Mouse (Mus musculus): ENCODE results near the gene Yipf2.
A peak's percentile ranks its signal among the peaks of the same experiment; 100 is the strongest.
"Not testable (repeated sequence)": the region's sequence is repeated elsewhere in the genome, so short reads cannot be mapped to it uniquely, and the experiment has no call there.

The Yipf2 gene

DNA sequence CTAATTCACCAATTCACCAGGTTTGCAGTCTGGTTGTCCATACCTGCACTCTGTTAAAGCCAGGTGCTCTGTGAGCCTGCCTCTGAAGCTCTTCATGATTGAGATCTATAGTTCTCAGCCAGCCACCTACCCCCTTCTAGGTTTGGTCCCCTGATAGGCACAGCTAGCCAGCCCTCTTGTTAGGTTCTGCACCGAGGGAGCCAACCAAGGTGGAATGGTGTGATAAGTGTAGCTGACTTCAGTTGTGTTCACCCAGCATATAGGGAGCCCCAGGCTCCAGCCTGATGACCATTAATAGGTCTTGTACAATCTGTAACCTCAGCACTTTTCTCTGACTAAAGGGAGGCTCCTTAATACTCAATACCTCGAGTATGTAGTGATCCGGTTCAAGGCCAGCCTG lies 7.6 kb upstream of the Yipf2 start:
- no peak for DNase-seq (ENCODE audit: extremely low spot score, low spot score)

DNA sequence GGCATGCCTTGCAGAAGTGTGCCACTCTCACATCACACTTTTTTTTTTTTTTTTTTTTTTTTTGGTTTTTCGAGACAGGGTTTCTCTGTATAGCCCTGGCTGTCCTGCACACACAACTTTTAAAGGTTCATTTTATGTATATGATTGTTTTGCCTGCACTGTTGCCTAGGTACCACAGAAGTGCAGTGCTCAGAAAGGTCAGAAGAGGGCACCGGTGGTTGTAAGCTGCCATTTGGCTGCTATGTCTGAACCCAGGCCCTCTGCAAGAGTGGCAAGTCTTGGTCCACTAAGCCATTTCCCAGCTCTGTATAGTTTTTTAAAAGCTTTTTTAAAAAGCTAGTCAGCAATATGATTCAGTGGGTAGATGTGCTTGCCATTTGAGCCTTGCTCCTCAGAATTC lies 5.6 kb upstream of the Yipf2 start:
- no peak for DNase-seq (ENCODE audit: extremely low spot score, low spot score)

DNA sequence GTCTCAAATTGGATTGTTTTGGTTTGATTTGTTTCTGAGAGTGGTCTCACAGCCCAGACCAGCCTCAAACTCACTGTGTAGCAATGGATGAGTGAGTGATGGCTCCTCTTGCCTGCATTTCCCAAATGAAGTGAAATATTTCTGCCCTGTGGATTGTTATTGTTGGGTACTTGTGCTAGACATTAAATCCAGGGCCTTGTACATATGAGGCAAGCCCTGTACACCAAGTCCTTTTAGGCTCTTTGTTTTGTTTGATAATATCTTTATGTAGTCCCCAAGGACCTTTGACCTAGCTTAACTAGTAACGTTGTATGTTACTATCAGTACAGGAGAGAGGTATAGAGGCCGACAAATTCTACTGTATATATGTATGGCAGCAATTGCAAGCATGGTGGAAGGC lies 2.2 kb upstream of the Yipf2 start:
- DNase-seq (ENCODE audit: extremely low spot score, low spot score): no peak

DNA sequence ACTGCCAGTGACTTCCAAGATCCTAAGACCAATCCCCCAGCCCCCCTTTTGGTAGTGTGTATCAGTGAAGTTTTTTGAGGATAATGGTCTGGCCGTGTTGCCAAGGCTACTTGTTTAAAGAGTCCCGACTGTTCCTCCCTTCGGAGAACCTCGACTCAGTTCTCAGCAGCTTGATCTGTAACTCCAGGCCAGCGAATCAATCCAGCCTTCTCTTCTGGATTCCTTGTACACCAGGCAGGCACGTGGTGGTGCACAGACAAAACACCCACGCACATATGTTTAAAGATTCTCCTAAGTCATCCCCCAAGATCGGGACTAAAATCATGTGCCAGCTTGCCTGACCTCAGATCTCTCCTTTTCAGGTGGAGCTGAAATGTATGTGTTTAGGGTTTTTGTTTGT lies 1.7 kb upstream of the Yipf2 start:
- DNase-seq (ENCODE audit: extremely low spot score, low spot score): not testable (repeated sequence)

DNA sequence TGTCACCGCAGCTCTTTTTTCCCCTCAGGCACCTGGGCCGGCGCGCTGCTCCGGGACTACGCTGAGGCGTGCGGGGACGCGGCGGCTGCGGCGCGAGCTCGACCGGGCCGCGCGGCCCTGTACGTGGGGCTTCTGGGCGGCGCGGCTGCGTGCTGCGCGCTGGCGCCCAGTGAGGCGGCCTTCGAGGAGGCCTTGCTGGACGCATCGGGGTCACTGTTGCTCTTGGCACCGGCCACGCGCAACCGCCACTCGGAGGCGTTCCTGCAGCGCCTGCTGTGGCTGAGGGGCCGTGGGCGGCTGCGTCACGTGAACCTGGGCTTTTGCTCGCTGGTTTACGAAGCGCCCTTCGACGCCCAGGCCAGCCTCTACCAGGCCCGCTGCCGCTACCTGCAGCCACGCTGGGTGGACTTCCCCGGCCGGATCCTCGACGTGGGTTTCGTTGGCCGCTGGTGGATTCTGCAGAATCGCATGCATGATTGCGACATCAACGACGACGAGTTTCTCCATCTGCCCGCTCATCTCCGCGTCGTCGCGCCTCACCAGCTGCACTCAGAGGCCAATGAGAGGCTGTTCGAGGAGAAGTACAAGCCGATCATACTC lies 594 bp upstream of the Yipf2 start:
- peak; percentile 37 for DNase-seq (ENCODE audit: extremely low spot score, low spot score)

DNA sequence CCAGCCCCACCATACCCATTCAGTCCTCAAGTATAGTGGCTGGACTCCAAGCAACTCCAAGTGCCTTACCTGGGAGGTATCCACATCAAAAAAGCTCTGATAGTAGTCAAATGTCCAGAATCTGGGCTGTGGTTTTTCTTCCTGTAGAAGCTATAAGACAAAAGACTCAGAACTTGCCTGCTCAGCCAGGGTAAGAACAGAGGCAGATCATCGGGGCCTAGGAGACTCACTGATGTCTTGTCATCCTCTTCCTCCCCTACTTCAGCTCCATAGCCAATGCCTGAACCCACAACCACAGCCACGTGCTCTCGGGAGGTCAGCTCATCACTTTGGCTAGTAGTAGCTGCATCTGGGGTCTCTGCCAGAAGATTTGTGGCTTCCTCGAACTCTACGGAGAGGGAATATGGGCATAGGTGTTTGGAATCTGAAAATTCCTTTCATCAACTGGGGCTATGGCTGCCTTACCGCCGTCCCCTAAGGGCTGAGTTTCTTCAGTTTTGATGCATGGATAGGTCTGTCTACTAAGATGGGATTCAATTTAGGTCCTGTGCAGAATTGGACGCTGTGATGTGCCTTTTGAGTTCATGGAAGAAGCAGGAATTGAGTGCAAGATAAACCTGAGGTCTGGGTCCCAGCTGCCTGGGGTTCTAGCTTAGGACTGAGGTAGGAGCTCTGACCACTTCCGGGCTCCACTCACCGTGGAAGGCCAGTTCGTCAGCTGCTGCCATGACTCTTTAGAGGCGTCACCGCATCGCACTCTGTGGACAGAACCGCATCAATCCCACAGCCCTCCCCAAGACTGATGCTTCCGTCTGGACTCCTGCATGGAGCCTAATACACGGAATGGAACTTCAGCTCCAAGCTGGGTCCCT lies 561 bp downstream of the Yipf2 start:
- no peak for DNase-seq (ENCODE audit: extremely low spot score, low spot score)

DNA sequence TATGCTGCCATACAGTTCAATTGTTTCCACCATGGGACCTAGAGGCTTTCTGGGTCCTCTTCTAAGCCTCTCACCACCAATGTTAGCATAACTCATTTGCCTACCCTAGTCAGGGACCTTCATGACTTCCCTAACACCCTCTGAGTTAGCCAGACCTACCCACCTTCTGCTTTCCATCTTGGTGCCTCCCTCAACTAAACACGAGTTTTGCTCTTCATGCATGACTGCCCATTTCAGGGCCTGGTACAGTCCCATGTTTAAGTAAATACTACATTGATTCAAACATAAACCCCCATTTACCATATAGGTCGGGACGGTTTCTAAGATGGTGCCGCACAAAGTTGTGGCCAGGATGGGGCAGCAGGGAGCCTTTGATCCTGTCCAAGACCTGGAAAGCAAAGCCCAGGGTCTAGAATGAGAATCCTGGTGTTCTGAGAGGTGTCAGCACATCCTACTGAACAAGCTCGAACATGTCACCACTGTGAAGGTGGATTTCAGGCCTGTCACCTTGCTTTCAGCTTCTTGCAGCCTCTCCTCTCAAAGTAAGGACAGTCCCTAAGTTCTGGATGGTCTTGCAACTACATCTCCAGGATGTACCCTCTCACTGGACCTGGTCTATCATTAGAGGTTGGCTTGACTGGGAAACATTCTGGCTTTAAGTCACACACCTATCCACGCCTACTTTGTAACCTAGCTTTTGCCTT lies 1.3 kb downstream of the Yipf2 start:
- DNase-seq (ENCODE audit: extremely low spot score, low spot score): no peak

DNA sequence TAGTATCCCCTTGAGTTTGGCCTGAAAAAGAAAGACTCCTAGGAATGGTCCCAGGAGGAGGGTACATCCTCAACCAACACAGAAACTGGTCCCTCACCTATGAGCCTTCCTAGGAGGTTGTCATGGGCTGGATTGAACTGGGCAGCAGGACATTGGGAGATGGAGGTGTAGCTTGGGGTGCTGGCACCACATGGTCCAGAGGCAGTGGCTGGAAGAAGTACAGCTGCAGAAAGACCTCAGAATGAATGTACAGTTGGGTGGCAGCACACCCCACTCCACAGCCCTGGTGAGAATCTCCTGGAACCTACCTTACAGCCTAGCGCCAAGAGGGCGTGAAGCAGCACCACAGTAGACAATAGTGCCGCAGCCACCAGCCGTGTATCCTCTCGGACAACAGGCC lies 3.1 kb downstream of the Yipf2 start:
- DNase-seq (ENCODE audit: extremely low spot score, low spot score): no peak

DNA sequence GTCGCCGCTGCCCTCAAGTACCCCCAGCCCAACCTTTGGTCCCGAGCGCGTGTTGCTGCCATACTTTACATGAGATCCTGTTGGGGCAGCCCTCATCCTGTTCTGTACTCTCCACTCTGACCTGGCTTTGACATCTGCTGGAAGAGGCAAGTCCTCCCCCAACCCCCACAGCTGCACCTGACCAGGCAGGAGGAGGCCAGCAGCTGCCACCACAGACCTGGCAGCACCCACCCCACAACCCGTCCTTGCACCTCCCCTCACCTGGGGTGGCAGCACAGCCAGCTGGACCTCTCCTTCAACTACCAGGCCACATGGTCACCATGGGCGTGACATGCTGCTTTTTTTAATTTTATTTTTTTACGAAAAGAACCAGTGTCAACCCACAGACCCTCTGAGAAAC lies 4.3 kb downstream of the Yipf2 start:
- no peak for DNase-seq (ENCODE audit: extremely low spot score, low spot score)

DNA sequence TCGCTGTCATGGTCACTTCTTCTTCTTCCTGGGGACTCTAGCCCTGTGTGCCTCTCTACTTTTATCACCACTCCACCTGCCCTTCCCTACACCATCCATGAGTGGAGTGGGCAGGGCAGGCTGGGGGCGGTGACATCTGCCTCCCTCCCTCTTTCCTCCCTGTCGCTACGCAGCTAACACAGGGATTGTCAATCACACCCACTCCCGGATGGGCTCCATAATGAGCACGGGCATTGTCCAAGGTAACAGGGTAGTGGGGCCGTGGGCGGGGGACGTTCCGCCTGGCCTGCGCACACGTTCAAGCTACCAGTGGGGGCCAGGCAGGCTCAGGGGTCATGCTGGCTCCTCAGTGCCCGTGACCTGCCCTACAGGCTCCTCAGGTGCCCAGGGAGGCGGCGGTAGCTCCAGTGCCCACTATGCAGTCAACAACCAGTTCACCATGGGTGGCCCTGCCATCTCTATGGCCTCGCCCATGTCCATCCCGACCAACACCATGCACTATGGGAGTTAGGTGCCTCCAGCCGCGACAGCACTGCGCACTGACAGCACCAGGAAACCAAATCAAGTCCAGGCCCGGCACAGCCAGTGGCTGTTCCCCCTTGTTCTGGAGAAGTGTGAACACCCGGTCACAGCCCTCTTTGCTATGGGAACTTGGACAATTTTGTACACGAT lies 4.8 kb downstream of the Yipf2 start:
- no peak for DNase-seq (ENCODE audit: extremely low spot score, low spot score)

DNA sequence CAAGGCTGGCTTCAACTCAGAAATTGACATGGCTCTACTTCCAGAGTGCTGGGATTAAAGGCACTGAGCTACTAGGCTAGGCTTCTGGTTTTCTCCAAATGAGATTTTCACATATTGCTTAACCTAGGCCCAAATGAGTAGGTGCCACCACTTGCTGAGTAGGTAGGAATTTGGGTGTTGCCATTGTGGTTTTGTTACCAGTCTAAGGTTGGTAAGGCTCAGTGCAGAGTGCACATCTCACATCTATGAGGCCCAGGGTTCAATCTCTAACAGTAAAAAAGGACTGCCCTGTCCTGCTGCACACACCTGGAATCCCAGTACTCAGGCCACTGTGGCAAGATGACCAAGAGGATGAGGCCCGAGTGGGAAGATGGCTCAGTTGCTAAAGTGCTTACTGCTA lies 7.2 kb downstream of the Yipf2 start:
- DNase-seq (ENCODE audit: extremely low spot score, low spot score): no peak

DNA sequence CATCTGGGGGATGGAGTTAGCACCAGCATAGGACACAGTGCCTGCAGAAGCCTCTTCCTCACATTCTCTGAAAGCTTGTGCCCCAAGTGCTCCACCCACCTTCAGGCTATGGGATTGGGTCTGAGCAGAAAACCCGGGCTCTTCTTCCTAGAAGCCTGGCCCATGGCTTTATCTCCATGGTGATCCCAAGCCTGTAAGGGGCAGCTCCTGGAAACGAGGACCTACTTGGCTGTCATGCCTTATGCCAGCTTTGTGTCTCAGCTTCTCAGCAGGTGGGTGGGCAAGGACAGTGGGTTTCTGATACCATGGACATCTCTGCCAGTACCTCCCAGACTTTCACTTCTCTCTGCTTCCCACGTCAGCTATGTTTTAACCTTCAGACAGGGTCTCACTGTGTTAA lies 14.4 kb downstream of the Yipf2 start:
- no peak for DNase-seq (ENCODE audit: extremely low spot score, low spot score)

DNA sequence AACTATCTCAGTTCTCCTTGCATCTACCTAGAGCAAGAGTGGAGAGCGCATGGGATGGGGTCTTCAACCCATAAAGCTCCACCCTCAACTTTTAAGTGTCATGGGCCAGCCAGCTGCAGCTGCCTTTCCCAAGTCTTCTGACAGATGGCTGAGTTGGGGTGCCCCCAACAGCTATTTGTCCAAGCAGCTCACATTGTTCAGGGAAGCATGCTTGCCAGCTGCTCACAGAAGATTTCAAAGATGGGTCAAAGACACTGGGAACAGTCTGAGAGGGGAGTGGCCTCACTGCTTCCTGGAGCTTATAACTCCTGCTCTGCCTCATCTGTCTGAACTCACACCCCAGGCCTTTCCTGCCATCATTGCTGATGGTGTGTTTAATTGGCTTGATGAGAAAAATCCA lies 16.3 kb downstream of the Yipf2 start:
- no peak for DNase-seq (ENCODE audit: extremely low spot score, low spot score)

DNA sequence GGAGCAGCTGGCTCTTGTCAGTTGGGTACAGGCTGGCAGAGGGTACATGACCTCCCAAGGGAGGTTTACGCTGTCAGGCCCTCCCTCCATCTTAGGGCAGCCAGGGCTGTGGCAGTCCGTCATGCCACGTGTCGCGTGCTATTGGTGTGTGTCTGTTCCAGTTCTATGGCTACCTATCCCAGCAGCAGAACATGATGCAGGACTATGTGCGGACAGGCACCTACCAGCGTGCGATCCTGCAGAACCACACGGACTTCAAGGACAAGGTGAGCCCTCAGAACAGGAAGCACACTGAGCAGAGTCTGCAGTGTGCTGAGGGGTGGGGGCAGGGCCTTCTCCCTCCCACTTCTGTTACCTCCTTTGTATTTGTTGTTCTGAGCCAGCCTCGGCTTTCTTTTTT lies 17.4 kb downstream of the Yipf2 start:
- no peak for DNase-seq (ENCODE audit: extremely low spot score, low spot score)

DNA sequence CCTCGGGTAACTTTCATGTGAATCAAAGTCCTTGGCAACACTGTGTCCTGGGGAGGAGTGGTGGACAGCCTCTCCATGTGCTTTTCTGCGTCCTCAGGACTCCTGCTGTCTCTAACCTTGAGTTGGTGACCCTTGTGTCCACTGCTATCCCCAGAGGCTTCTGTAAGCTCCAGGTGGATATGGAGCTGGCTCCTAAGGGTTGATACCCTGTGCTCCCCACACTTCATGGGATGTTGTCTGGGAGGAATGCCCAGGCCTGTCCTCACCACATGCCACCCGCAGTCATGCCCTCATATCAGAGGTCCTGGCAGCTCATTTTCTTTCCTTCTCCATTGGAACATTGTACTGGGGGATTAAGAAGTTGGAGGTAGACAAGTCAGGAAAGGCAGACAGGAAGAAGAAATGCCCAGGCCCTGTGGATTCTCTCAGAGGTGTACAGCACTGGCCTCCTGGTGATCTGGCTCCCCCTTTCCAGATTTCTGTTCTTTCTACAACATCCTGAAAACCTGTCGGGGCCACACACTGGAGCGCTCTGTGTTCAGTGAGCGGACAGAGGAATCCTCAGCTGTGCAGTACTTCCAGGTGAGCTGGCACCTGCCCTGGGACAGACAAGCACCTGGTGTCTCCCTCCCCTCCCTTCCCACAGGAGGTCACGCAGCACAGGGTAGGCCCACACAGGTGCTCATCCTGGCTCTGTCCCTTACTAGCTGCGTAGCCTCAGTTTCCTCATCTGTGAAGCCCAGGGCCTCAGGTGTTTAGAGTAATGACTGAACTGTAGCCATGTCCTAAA lies 18.4 kb downstream of the Yipf2 start:
- no peak for DNase-seq (ENCODE audit: extremely low spot score, low spot score)

DNA sequence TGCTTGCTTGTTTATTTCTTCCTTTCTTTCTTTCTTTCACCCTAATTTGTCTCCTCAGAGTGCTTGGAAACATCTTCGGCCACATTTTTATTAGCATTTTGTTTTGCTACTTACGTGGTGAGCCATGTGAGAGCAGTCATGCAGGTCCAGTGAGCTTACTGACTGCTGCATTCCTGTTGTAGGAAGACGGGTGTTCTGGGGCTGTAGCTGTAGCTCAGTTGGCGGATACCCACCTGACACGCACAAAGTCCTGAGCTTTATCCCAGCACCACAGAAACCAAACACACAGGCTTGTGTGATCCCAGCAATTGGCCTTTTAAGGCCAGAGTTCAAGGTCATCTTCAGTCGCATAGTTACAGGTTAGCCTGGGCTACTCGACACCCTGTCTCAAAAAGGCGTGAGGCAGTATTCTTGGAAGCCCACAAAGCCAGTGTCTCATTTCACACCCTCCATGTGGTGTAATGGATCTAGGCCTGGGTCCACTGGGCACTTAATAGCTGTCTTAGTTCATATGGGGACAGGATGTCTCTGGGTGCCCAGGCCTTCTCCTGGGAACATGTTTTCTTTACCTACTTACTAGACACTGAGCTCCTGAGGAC lies 23.9 kb downstream of the Yipf2 start:
- no peak for DNase-seq (ENCODE audit: extremely low spot score, low spot score)

DNA sequence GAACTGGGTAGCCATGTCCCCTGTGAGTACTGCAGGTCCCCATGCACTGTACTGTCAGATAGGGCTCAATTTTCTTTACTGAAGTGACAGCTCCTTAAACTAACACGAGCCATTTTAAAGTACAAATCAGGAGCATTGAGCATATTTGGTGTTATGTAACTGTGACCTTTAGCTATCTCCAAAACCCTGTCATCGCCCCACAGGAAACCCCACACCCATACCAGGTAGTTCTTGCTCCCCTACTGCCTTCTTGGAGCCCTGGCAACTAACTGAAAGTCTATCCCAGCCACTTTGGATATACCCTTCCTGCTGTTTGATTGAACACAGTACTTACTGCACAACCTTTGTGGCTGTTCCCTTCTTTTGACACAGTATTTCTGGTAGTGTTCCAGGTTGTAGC lies 25.6 kb downstream of the Yipf2 start:
- no peak for DNase-seq (ENCODE audit: extremely low spot score, low spot score)

DNA sequence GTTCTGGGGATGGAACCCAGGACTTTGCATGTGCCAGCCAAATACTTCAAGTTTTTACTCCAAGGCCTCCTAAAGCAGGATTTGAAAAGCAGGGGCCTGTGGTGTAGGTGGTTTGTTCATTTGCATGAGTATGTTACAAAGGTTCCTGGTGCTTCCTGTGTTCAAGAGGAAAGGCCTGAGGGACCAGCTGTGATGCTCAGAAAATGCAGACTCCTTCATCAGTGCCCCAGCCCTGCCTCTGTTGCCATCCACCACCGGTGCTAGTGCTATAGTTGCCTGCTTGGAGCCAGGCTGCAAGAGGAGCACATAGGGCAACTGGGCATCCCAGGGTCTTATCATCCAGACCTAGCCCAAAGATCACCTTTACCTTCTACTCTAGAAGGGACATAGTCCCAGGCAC lies 26.1 kb downstream of the Yipf2 start:
- no peak for DNase-seq (ENCODE audit: extremely low spot score, low spot score)

DNA sequence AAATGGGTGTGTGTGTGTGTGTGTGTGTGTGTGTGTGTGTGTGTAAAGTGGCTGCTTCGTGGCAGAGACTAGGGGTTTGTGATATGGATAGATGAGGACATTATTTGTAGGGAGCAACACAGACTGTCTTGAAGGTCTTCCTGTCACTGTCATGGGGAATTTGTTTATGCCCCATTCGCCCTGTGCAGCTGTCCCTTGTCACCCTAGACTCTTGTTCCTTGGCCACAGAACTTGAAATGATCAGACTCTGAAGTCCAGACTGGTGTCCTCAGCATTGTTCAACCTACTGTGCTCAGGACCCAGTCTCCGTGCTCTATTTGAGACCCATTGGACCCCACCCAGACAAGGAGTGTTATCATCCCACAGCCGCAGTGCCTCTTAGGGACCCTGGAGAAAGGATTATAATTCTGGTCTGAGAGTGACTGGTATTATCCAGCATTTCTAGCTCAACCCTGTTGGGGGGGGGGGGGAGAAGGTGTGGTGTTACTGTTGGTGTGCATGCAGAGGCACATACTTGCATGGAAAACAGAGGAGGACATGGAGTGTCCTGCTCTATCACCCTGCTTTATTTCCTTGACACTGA lies 27.5 kb downstream of the Yipf2 start:
- no peak for DNase-seq (ENCODE audit: extremely low spot score, low spot score)

DNA sequence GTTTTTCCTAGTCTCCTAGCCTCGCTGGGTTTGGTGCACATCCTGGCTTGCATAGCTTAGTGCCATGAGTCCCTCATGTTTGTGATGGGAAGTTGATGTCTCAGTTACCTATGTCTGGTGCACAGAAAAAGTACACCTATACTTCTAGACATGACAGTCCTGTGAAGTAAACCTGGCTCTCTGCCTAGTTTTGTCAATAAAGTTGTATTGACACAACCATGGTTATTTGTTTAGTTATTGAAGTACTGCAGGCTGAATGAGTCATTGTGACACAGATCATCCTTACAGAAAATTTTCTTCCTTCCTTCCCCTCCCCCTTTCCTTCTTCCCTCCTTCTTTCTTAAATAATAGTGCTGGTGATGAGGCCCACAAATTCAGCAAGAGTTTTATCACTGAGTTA lies 28.2 kb downstream of the Yipf2 start:
- DNase-seq (ENCODE audit: extremely low spot score, low spot score): no peak

All from neural tube, embryonic 10.5 days (tissue).